Mouse (Mus musculus) T-helper 17 cell (primary cell): ENCODE data around the gene Trim2.

ENCODE experiments used
- in situ Hi-C, 2 experiments: fragments of 300-600 bp; cut with MboI, MseI; formaldehyde crosslinking; loops; 1 replicate in 1 of 2; 2 replicates in 1 of 2; pipeline ENCODE4 v1.15.1; 2025; ENCODE audit warnings: high pct_unique_total_duplicates in 2 of 2

Trim2 gene

DNA sequence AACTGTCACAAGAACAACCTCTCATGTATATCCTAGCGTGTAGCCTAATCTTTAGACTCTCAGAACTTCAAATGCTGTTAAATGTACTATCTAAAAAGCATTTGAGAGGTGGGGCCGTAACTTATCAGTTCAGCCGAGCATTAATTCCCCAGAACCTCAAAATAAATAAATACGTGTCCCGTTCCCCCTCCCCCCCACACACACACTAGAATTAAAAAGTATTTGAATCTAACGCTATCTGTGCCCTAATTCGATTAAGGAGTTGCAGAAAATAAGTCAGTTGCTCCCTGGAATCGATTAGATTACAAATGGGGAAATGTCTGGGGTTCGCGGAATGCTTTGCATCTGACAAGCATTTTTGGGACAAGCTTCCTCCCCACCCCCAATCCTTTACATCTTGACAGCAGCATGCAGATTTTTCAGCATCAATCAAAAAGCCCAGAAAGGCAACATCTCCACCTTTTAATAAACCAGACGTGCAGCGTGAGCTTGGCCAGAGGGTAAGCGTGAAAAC is 48.1 kb downstream of the Trim2 start:
- in situ Hi-C loops: no loop called here

DNA sequence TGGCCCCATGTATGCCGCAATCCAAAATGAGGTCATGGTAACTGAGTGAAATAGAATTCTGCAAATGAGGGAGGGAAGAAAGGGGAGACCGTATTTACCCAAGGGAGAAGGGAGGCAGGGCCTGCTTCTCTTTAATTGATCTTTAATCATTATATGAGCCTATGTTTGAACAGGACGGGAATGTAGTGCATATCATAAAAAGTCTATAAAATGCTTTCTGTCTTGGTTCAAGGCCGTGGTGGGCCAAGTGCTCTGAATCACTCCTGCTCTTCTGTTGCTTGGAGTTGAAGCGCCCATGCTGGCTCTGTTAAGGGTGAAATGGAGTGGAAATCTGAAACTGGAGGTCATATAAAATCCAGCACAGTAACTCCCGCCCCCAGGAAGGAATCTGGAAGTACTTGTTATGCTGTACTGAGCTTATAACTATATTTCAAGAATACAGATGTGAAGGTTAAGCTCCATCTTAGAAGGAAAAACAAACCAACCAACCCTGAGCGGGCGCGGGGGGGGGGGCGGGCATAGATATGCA is 48.6 kb downstream of the Trim2 start:
- in situ Hi-C loops: no loop called here

GRCm38 (mm10) chr3:84254520-84254878 is 52.2 kb downstream of the Trim2 start:
- in situ Hi-C loops: no loop called here

- in situ Hi-C loops: no loop called here
These were observed 52.8 kb downstream of the Trim2 start for GRCm38 (mm10) chr3:84253655-84254519.

GRCm38 (mm10) chr3:84252776-84253654 is 53.7 kb downstream of the Trim2 start:
- in situ Hi-C loops: no loop called here

DNA sequence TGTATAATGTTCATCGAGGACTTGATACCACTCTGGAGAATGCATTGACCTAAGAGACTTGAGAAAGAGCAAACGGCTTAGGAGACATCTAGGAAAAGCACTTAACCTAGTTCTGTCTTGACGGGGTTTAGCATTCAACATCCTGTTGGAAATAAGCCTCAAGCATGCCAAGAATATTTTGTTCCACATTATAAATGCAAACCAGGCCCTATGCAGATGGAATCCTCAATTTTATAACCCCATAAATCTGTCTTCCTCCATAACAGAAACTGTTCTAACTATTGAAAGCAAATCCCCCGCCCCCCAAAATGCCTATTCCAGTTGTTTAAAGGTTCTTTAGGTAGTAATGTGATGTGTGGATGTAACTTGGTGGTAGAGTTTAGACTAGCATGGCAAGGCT is 55.0 kb downstream of the Trim2 start:
- in situ Hi-C loops: no loop called here

- in situ Hi-C loops: no loop called here
These were observed 56.4 kb downstream of the Trim2 start for GRCm38 (mm10) chr3:84250275-84250674.

DNA sequence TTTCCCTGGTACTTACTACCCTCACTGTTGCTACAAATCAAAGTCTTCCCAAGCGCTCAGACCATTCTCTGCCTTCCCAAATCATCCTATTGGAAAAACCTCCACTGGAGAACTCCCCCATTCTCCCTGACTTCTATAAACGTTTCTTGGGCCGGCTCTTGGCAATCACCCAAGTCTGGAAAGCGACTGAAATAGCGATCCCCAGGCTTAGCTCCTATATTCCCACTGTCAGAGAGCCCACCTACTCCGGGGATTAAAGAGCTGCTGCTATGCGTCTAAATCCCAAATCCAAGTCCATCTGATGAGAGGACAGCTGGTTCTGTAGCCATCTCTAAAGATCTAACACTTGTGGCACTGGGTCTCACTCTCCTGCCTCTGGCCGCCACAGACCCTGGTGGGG is 58.9 kb downstream of the Trim2 start:
- in situ Hi-C loops: no loop called here

DNA sequence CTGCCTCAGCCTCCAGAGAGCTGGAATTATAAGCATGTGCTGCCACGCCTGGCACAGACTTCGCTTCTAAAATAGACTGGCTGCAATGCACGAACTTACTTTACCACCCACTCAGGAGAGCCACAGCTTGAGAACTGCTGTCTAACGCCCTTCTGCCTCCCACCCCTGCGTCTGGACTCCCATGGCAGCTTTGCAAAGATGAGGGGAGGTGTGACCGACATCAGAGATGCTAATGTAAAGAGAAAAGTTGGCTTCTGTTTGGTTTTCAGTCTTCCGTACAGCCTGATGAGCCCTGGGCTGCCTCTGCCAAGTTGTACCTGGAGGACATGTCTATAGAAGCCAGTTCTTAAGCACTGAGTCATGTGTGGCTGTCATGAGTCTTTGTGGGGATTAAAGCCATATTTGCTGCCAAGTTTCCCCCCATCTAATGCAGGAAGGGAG is 60.2 kb downstream of the Trim2 start:
- in situ Hi-C loops: no loop called here

GRCm38 (mm10) chr3:84243116-84243515 is 63.6 kb downstream of the Trim2 start:
- in situ Hi-C loops: no loop called here

DNA sequence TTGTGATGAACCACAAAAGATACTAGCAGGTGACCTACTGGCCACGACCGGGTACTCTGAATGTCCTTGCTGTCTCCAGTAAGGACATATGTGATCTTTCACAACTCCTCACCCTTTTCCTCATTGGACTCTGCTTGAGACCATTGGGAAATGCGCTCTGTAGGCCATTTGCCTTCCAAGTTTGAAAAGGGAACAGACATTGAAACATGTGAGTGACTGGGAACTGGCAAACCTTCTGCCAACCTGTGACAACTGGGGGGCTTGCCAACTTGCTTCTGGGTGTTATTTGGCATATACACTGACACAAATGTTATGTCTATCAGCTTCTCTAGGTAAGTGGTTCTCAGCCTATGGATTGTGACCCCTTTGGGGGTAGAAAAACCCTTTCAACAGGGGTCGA is 64.2 kb downstream of the Trim2 start:
- in situ Hi-C loops: no loop called here

DNA sequence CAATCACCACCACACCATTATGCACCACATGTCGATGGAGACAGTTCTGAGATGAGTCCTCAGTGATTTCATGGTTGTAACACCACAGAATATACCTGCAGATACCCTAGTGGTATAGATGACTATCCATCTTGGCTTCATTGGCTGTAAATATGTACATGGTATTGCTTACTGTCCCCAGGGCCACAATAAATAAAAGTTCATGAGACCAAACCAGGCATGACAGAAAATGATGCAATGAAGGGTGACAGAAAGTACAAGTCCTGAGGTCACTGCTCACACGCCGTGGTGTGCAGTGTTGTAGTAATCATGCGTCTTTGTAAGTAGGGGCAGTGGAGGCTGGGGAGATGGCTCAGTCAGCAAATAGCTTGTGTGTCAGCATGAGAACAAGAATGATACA is 65.6 kb downstream of the Trim2 start:
- in situ Hi-C loops: no loop called here

DNA sequence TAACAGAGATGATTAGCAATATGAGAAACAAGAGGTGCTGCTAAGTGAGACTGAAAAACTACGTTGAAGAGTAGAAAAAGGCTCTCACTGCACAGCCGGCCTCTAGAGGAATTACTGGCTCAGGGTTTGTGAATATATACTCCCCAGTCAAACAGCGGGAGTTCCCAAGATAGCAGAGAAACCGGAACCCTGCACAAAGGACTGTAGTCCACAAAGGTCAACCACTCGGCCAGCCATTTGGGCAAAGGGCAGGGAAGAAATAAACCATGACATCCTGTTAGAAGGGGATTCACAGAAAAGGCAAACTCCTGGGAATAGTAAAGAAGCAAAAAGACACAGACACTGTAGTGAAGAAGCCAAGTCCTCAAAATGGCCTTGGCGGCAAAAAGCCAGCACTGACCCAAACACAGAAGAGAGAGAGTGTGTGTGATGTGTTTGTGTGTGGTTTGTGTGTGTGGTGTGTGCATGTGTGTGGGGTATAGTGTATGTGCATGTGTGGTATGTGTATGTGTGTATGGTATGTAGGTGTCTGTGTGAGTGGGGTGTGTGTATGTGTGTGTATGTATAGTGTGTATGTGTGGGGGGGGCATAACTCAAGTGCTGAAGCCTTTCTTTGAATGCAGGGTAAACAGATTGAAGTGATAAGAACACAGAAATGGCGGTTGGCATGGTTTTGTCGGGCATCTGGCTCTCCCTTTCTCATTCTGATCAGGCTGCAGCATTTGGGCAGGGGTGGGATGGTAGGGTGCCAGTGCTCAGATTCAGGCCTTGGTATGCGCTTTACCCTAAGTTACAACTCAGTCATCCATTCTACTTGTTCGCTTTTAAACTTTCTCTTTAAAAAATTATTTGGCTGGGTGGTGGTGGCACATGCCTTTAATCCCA is 71.0 kb downstream of the Trim2 start:
- in situ Hi-C loops: no loop called here

GRCm38 (mm10) chr3:84234562-84234961 is 72.1 kb downstream of the Trim2 start:
- in situ Hi-C loops: no loop called here

DNA sequence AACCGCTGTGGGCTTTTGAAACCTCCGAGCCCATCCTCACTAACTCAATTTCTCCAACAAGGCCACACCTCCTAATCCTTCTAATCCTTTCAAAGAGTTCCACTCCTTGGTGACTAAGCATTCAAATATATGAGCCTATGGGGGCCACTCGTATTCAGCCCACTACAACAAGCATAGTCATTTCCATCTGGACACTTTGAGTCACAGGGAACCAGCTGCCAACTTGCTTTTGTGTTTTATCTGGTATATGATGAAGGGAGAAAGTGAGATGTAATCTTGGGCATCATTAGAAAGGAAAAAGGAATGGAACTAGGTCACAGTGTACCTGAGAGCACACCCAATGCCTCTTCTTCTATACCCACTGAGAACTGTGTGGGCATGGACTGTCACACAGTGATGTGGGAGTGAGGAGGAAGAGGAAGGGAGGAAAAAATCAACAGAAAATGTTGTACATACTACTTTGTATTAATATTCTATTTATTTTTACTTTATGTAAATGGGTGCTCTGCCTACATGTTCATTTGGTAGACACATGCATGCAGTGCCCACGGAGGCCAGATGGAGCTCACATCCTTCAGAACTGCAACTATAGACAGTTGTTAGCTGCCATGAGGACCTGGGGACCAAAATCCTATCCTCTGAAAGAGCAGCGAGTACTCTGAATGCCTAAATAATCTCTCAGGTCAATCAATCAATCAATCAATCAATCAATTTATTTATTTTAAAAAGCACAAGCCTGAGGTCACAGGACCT is 72.8 kb downstream of the Trim2 start:
- in situ Hi-C loops: no loop called here

DNA sequence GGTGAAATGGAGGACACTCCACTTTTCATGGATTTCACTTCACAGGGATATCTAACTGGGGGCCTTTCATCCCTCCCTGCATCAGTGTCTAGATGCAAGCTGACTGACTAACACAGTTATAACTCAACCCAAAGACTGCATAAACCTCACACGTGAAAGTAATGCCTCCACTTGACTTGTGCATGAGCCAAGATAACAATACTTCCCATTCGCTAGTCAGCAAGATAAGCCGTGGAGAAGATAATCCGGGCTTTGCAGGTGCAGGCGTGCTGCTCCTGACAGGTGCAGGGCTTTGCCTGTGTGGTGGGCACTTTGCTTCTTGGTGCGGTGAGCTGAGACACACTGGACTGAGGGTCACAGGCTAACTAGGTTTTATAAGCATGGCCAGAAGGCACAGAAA is 74.4 kb downstream of the Trim2 start:
- in situ Hi-C loops: no loop called here

GRCm38 (mm10) chr3:84230988-84231387 is 75.7 kb downstream of the Trim2 start:
- in situ Hi-C loops: no loop called here

GRCm38 (mm10) chr3:84228911-84229310 is 77.8 kb downstream of the Trim2 start:
- in situ Hi-C loops: loop anchor here in 1 of 2 experiments (5.0 kb wide), 1 partner anchor 52 kb away; no protein-coding TSS in a partner anchor

GRCm38 (mm10) chr3:84228203-84228870 is 78.3 kb downstream of the Trim2 start:
- in situ Hi-C loops: loop anchor here in 1 of 2 experiments (5.0 kb wide), 1 partner anchor 51 kb away; no protein-coding TSS in a partner anchor

DNA sequence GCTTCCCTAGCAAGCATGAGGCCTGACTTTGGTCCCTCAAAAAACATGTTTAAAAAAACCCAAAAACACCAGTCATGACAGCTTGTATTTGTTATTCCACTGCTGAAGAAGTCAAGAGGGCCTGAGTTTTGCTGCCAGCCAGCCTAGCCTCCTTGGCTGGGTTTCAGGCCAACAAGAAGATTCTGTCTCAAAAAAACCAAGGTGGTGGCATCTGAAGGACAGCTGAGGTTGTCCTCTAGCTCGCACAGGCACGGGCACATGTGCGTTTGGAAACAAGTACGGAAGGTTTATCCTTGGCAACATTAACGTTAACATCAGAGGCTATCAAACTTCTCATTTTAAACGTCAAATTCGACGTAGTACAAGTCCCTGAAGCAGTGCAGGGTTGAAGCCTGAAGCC is 79.0 kb downstream of the Trim2 start:
- in situ Hi-C loops: loop anchor here in 1 of 2 experiments (5.0 kb wide), 1 partner anchor 50 kb away; no protein-coding TSS in a partner anchor
